Mouse (Mus musculus) liver, adult 2 months (tissue): ENCODE measurements around the gene Idh2.

Experiments
- CTCF ChIP-seq: fragments of 200-500 bp; IDR thresholded peaks from 2 replicates; pipeline ENCODE4 v1.5.1; 2011; ENCODE audit warnings: low read depth, low read length, control low read depth
- POLR2A ChIP-seq: fragments of 200-500 bp; IDR thresholded peaks from 2 replicates; pipeline ENCODE4 v1.6.1; 2011; ENCODE audit warnings: low read length, control low read depth; ENCODE audit not compliant: insufficient read depth; ENCODE audit errors: extremely low read depth

DNA sequence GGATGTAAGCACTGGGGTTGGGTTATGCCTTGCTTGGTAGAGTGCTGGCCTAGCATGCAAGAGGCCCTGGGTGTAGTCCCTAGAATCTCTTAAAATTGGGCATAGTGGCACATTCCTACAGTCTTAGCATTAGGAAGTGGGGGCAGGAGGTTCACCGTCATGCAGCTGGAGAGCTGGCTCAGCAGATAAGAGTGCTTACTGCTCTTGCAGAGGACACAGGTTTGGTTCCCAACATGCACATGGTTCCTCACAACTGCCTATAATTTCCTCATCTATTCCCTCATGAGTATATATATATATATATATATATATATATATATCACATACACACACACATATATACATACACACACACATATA, 20.0 kb upstream of the Idh2 start:
- TF ChIP-seq POLR2A (no peak), CTCF (no peak)
